Mouse (Mus musculus) naive thymus-derived CD4-positive, alpha-beta T cell, adult 2 months (primary cell): Measurements from ENCODE around the gene Gm5678.
"Not testable (repeated sequence)": the region's sequence is repeated elsewhere in the genome, so short reads cannot be mapped to it uniquely, and the experiment has no call there.

ENCODE experiments used
- DNase-seq: peaks from one replicate; pipeline ENCODE4 v3.0.0-alpha.2; 2011; ENCODE audit warnings: low read depth

The Gm5678 gene

DNA sequence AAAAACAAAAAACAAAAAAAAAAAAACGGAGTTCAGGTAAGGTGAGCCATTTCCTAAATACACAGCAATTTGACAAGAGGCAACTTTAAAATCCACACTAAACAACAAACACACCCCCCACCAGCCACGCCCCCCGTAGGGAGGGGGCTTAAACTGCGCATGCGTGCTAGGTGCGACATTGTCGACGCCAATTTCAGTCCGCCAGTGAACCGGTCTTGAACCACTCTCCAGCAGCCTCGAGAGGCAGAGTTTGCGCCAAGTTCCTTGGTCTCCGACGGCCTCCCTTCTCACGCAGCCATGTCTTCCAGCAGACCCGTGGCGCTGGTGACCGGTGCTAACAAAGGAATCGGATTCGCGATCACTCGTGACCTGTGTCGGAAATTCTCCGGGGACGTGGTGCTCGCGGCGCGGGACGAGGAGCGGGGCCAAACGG is 20.2 kb upstream of the Gm5678 start:
- DNase-seq = peak; percentile 95

GRCm38 (mm10) chr16:93608731-93609130 is 19.2 kb upstream of the Gm5678 start:
- peak; percentile 62 for DNase-seq

- no peak for DNase-seq
Measured at GRCm38 (mm10) chr16:93609796-93610195, 18.1 kb upstream of the Gm5678 start.

GRCm38 (mm10) chr16:93610961-93611360 is 16.9 kb upstream of the Gm5678 start:
- no peak for DNase-seq

- peak; percentile 84 for DNase-seq
Measured at GRCm38 (mm10) chr16:93615118-93615870, 12.6 kb upstream of the Gm5678 start.

- not testable (repeated sequence) for DNase-seq
Measured at GRCm38 (mm10) chr16:93623759-93624158, 4.1 kb upstream of the Gm5678 start.

- no peak for DNase-seq
Measured at GRCm38 (mm10) chr16:93624671-93625070, 3.2 kb upstream of the Gm5678 start.

GRCm38 (mm10) chr16:93626745-93627144 is 1.2 kb upstream of the Gm5678 start:
- no peak for DNase-seq

- no peak for DNase-seq
Measured at GRCm38 (mm10) chr16:93644006-93644405, 16.1 kb downstream of the Gm5678 start.

DNA sequence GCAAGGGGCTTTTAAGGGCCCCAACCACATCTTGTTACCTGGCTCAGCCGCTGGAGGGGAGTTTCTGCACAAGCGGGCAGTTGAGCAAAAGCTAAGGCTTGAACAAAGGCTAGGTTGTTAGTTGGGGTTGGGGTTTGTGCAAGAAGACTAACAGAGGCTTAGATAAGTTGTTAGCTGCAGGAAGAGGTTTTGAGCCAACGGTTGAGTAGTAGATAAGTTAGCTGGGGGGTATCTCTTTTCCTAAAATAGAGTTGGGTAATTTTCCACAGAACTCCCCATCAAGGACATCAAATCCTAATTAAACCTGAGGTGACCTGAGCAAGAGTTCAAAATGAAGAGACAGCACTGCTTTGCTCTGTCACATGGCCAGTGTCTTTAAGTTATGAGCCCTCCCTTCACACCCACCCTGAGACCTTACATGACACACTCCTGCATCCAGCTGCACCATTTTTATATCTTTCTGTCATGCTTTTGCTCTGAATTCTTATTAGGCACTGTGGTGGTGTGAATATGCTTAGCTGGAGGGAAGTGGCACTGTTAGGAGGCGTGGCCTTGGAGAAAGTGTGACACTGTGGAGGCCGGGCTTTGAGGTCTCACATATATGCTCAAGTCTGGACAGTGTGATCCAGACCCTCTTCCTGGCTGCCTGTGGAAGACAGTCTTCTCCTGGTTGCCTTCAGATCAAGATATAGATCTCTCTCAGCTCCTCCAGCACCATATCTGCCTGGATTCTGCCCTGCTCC is 20.7 kb downstream of the Gm5678 start:
- no peak for DNase-seq

GRCm38 (mm10) chr16:93667976-93668375 is 40.1 kb downstream of the Gm5678 start:
- no peak for DNase-seq

DNA sequence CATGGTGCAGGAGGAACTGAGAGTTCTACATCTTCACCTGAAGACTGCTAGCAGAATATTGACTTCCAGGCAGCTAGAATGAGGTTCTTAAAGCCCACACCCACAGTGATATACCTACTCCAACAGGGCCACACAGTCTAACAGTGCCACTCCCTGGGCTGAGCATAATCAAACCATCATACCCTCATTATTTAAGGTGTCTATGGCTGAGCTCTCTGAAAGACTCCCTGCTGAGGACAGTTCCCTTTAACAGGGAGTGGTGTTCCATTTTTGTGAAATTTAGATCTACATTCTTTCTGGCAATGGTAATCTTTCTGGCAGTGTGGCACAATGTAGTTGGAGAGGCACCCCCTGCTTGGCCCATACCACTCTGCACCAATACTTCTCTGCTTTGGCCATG is 41.6 kb downstream of the Gm5678 start:
- DNase-seq = no peak

DNA sequence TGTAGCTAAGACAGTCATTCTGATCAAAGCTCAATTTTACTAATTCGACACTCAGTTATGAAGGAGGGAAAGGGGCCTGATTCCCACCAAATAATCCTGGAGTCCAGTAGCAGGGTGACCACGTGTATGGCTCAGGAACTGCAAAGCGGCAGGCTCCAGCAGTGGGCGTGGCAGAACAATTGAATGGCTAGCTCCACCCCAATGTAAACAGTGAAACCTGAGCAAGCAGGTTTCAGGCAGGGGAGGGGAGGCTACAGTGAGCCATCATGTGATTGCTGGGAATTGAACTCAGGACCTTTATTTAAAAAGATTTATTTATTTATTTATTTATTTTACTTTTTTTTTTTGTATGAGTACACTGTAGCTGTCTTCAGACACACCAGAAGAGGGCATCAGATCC is 42.6 kb downstream of the Gm5678 start:
- DNase-seq = not testable (repeated sequence)

DNA sequence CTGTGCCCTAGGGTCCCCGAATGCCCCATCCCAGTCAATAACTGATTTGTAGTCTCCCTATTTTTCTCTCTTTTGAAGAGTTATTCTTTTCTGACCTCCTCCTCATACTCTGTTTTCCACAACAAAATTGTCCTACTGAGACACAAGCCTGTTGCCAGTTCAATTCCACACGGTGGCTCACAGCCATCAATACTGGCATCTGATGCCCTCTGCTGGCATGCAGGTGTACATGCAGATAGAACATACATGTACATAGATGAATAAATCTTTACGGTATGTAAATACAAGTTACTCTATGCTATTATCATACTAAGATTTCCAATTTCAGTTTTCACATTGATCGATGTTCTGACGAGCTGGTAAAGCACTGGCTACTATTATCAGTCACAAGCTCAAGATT is 43.2 kb downstream of the Gm5678 start:
- no peak for DNase-seq

DNA sequence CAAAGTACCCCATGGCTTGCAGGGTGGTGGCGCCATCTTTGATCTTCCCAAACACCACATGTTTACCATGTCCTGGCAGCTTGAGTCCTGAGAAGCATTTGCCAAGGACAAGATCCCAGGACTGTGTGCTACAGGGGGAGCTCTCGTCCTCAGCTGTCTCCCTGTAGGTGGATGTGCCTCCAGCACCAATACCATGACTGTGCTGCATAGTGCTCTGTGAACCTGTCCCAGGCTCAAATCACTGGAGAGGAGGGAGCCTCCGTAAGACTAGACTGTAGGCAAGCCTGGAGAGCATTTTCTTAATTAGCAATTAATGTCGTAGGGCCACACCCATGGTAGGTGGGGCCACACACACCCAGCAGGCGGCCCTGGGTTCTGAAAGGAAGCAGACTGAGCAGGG is 48.5 kb downstream of the Gm5678 start:
- DNase-seq = no peak

DNA sequence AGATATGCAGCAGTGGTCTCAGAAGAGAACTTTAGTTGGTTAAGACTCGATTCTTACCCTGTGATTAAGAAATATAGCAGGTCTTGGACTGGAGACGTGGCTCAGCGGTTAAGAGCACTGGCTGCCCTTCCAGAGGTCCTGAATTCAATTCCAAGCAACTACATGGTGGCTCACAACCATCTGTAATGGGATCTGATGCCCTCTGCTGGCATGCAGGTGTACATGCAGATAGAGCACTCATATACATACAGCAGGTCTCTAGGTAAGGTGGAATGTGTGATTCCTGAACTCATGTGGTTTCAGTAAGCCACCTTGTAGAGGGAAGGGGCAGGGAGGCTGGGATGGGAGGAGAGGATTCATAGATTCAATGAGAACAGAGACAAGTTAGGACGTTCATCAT is 50.3 kb downstream of the Gm5678 start:
- no peak for DNase-seq

DNA sequence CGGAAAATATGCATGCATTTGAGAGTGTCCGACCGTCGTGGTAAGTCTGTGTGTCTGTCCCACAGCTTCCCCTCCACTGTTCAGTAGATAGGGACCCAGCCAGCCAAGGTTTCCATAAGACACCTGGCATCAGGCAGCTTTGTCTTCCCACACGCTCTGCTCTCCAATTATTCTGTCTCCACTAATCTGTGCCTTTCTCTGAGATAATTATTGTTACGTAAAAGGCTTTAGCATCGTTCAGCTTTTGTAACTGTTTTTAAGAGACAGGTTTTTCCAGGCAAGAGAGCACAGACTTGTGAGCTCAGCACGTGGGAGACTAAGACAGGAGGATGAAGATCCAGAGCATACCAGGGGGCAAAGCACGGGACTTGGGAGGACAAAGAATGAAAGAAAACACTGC is 51.3 kb downstream of the Gm5678 start:
- DNase-seq = no peak
